Mouse (Mus musculus): ENCODE data around the gene Fmo5. TPM values are rescaled to one million over a fixed set of nuclear protein-coding genes. Genes with fewer than 3 reads are reported as not detected.

The Fmo5 gene
- polyA plus RNA-seq, 1 experiment: 1.3 TPM

- H3K4me3 ChIP-seq (ENCODE audit: low read depth, low read length): no peak overlapping the region
- no peaks in the 10 kb centered on the region for H3K27me3 ChIP-seq (ENCODE audit: control insufficient read depth, insufficient read depth, low read length, poor library complexity, severe bottlenecking)
- no peak overlapping the region for H3K27ac ChIP-seq (ENCODE audit: insufficient read depth, low read length)
- H3K36me3 ChIP-seq (ENCODE audit: control insufficient read depth, insufficient read depth, low read length, poor library complexity, severe bottlenecking): 0 out of 2 replicates have a peak, but pooled peaks cover 5% of the 10 kb centered on the region
- H3K9me3 ChIP-seq (replicated peaks; ENCODE audit: control insufficient read depth, insufficient read depth, low read length, poor library complexity, severe bottlenecking): no peaks in the 10 kb centered on the region
- no peak for TF ChIP-seq EP300 (IDR thresholded peaks at IDR 0.05; ENCODE audit: insufficient read depth, low read depth, low read length)
- TF ChIP-seq POLR2A (IDR thresholded peaks at IDR 0.05; ENCODE audit: insufficient read depth, low read length): no peak
- no peak for TF ChIP-seq CTCF (IDR thresholded peaks at IDR 0.05; ENCODE audit: low read depth, low read length)
- H3K4me1 ChIP-seq (ENCODE audit: control insufficient read depth, insufficient read depth, low read length): no peaks in the 10 kb centered on the region
- H3K9ac ChIP-seq (ENCODE audit: low read depth, poor library complexity, severe bottlenecking): no peak overlapping the region
Observed at GRCm38 (mm10) chr3:97661206-97661605, 32.6 kb downstream of the Fmo5 start.

- Histone ChIP-seq H3K4me3 (ENCODE audit: low read depth, low read length) (no peak overlapping the region), H3K27ac (ENCODE audit: insufficient read depth, low read length) (no peak overlapping the region), H3K9ac (ENCODE audit: low read depth, poor library complexity, severe bottlenecking) (no peak overlapping the region), H3K27me3 (ENCODE audit: control insufficient read depth, insufficient read depth, low read length, poor library complexity, severe bottlenecking) (no peaks in the 10 kb centered on the region), H3K4me1 (ENCODE audit: control insufficient read depth, insufficient read depth, low read length) (no peaks in the 10 kb centered on the region), H3K9me3 (replicated peaks; ENCODE audit: control insufficient read depth, insufficient read depth, low read length, poor library complexity, severe bottlenecking) (no peaks in the 10 kb centered on the region), H3K36me3 (ENCODE audit: control insufficient read depth, insufficient read depth, low read length, poor library complexity, severe bottlenecking) (peaks cover 9% of the 10 kb centered on the region; the same call in 1 of the 2 replicates)
- TF ChIP-seq EP300 (IDR thresholded peaks at IDR 0.05; ENCODE audit: insufficient read depth, low read depth, low read length) (no peak), POLR2A (IDR thresholded peaks at IDR 0.05; ENCODE audit: insufficient read depth, low read length) (no peak), CTCF (IDR thresholded peaks at IDR 0.05; ENCODE audit: low read depth, low read length) (no peak)
Observed at GRCm38 (mm10) chr3:97665525-97665924, 36.9 kb downstream of the Fmo5 start.

GRCm38 (mm10) chr3:97666154-97666553 lies 37.5 kb downstream of the Fmo5 start:
- Histone ChIP-seq H3K36me3 (ENCODE audit: control insufficient read depth, insufficient read depth, low read length, poor library complexity, severe bottlenecking) (peaks cover 9% of the 10 kb centered on the region; the same call in 1 of the 2 replicates), H3K9ac (ENCODE audit: low read depth, poor library complexity, severe bottlenecking) (no peak overlapping the region), H3K27me3 (ENCODE audit: control insufficient read depth, insufficient read depth, low read length, poor library complexity, severe bottlenecking) (no peaks in the 10 kb centered on the region), H3K27ac (ENCODE audit: insufficient read depth, low read length) (no peak overlapping the region), H3K9me3 (replicated peaks; ENCODE audit: control insufficient read depth, insufficient read depth, low read length, poor library complexity, severe bottlenecking) (no peaks in the 10 kb centered on the region), H3K4me3 (ENCODE audit: low read depth, low read length) (no peak overlapping the region), H3K4me1 (ENCODE audit: control insufficient read depth, insufficient read depth, low read length) (no peaks in the 10 kb centered on the region)
- TF ChIP-seq POLR2A (IDR thresholded peaks at IDR 0.05; ENCODE audit: insufficient read depth, low read length): no peak
- no peak for TF ChIP-seq CTCF (IDR thresholded peaks at IDR 0.05; ENCODE audit: low read depth, low read length)
- no peak for TF ChIP-seq EP300 (IDR thresholded peaks at IDR 0.05; ENCODE audit: insufficient read depth, low read depth, low read length)

- no peaks in the 10 kb centered on the region for H3K4me1 ChIP-seq (ENCODE audit: control insufficient read depth, insufficient read depth, low read length)
- no peak overlapping the region for H3K4me3 ChIP-seq (ENCODE audit: low read depth, low read length)
- no peaks in the 10 kb centered on the region for H3K9me3 ChIP-seq (replicated peaks; ENCODE audit: control insufficient read depth, insufficient read depth, low read length, poor library complexity, severe bottlenecking)
- H3K36me3 ChIP-seq (ENCODE audit: control insufficient read depth, insufficient read depth, low read length, poor library complexity, severe bottlenecking): peaks cover 9% of the 10 kb centered on the region; the same call in 1 of the 2 replicates
- H3K27me3 ChIP-seq (ENCODE audit: control insufficient read depth, insufficient read depth, low read length, poor library complexity, severe bottlenecking): no peaks in the 10 kb centered on the region
- no peak overlapping the region for H3K9ac ChIP-seq (ENCODE audit: low read depth, poor library complexity, severe bottlenecking)
- no peak overlapping the region for H3K27ac ChIP-seq (ENCODE audit: insufficient read depth, low read length)
- no peak for TF ChIP-seq POLR2A (IDR thresholded peaks at IDR 0.05; ENCODE audit: insufficient read depth, low read length)
- TF ChIP-seq CTCF (IDR thresholded peaks at IDR 0.05; ENCODE audit: low read depth, low read length): no peak
- no peak for TF ChIP-seq EP300 (IDR thresholded peaks at IDR 0.05; ENCODE audit: insufficient read depth, low read depth, low read length)
Observed at GRCm38 (mm10) chr3:97667093-97667675, 38.6 kb downstream of the Fmo5 start.

GRCm38 (mm10) chr3:97674644-97675110 lies 46.1 kb downstream of the Fmo5 start, which contains the start of gene Gm17651:
Gene Gm17651 (minus strand): TSS chr3:97674694.
- H3K9me3 ChIP-seq (replicated peaks; ENCODE audit: control insufficient read depth, insufficient read depth, low read length, poor library complexity, severe bottlenecking): no peaks in the 10 kb centered on the region
- no peak for TF ChIP-seq CTCF (IDR thresholded peaks at IDR 0.05; ENCODE audit: low read depth, low read length)
- TF ChIP-seq EP300 (IDR thresholded peaks at IDR 0.05; ENCODE audit: insufficient read depth, low read depth, low read length): no peak
- TF ChIP-seq POLR2A (IDR thresholded peaks at IDR 0.05; ENCODE audit: insufficient read depth, low read length): no peak
- H3K9ac ChIP-seq (ENCODE audit: low read depth, poor library complexity, severe bottlenecking): no peak within 1 kb of the TSS

GRCm38 (mm10) chr3:97676126-97676525 lies 47.5 kb downstream of the Fmo5 start:
- H3K9ac ChIP-seq (ENCODE audit: low read depth, poor library complexity, severe bottlenecking): no peak overlapping the region
- H3K36me3 ChIP-seq (ENCODE audit: control insufficient read depth, insufficient read depth, low read length, poor library complexity, severe bottlenecking): no peaks in the 10 kb centered on the region
- no peaks in the 10 kb centered on the region for H3K4me1 ChIP-seq (ENCODE audit: control insufficient read depth, insufficient read depth, low read length)
- H3K27ac ChIP-seq (ENCODE audit: insufficient read depth, low read length): no peak overlapping the region
- no peaks in the 10 kb centered on the region for H3K27me3 ChIP-seq (ENCODE audit: control insufficient read depth, insufficient read depth, low read length, poor library complexity, severe bottlenecking)
- TF ChIP-seq POLR2A (IDR thresholded peaks at IDR 0.05; ENCODE audit: insufficient read depth, low read length) (no peak), EP300 (IDR thresholded peaks at IDR 0.05; ENCODE audit: insufficient read depth, low read depth, low read length) (no peak), CTCF (IDR thresholded peaks at IDR 0.05; ENCODE audit: low read depth, low read length) (no peak)
- H3K4me3 ChIP-seq (ENCODE audit: low read depth, low read length): no peak overlapping the region
- no peaks in the 10 kb centered on the region for H3K9me3 ChIP-seq (replicated peaks; ENCODE audit: control insufficient read depth, insufficient read depth, low read length, poor library complexity, severe bottlenecking)

More at GRCm38 (mm10) chr3:97674644-97675110, 46.1 kb downstream of the Fmo5 start, which contains the start of gene Gm17651:
- H3K27me3 ChIP-seq (ENCODE audit: control insufficient read depth, insufficient read depth, low read length, poor library complexity, severe bottlenecking): no peaks in the 10 kb centered on the region
- H3K4me1 ChIP-seq (ENCODE audit: control insufficient read depth, insufficient read depth, low read length): no peaks in the 10 kb centered on the region
- no peak within 1 kb of the TSS for H3K4me3 ChIP-seq (ENCODE audit: low read depth, low read length)
- H3K36me3 ChIP-seq (ENCODE audit: control insufficient read depth, insufficient read depth, low read length, poor library complexity, severe bottlenecking): no peaks in the 10 kb centered on the region
- H3K27ac ChIP-seq (ENCODE audit: insufficient read depth, low read length): no peak within 1 kb of the TSS
